Mouse (Mus musculus) layer of hippocampus, adult 11-12 months (tissue): ENCODE measurements around the gene Angptl7.

Experiments used
- DNase-seq: peaks from one replicate; pipeline ENCODE4 v3.0.0; 2022; ENCODE audit warnings: low spot score

Angptl7 gene

DNA sequence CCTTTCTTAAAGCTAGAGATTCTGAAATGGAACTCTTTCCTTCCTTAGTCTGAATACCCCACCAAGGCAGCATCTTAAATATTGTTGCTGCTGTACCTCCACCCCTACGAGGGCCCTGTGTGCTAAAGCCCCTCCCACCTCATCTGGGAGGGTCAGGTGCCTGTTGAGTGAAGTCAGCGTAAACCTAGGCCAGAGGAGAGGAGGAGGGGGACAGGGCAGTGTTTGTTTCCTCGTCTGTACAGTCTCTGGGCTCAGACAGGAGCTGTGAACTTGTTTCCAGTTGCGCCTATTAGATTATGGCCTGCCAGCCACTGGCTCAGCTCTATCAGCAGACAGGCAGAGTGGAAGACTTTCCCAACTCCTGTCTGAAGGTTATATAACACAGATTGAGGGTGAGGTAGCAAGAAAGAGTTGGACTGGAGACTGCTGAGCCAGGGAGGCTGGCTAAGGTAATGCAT, at the start of gene Angptl7:
TSS of gene Angptl7 (minus strand) at position 51 of the 458 bp plus-strand sequence.
- DNase-seq = no peak

DNA sequence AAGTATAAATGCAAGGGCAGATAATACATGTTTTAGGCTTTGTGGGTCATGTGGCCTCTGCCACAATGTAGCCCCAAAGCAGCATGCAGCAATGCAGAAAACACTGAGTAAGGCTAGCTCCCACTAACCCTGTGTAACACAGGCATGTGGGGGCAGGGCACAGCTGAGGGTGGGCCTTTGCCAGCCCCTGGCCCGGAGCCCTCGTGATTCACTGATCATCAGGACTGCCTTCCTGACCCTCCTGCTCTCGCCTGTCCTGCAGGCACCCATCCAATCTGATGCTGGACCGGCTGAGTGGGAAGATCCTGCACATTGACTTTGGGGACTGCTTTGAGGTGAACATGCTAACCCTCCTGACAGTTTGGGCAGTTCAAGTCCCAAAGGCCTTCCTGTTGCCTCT, 48.8 kb upstream of the Angptl7 start:
- DNase-seq = no peak

GRCm38 (mm10) chr4:148535876-148536275, 35.6 kb upstream of the Angptl7 start:
- no peak for DNase-seq

GRCm38 (mm10) chr4:148533613-148534328, 33.5 kb upstream of the Angptl7 start:
- peak; percentile 39 for DNase-seq

- no peak for DNase-seq
These were observed 32.3 kb upstream of the Angptl7 start for GRCm38 (mm10) chr4:148532516-148532915.

DNA sequence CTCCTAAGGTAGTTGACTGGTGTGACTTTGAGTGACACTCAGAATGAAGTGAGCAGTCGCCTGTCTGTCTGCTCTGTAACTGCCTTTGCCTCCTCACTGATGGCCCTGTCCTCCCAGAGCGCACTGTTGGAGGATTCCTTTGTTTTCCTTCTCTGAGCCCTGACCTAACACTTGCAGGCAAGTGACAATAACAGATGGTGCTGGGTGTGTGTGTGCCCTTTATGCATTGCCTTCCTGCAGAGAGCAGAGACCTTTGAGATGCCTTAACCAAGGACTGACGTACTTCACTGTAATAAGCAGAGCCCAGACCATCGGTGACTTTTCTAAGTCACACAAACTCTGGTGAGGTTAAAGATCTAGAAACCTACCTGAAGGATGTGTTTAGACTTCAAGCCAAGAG, 31.1 kb upstream of the Angptl7 start:
- no peak for DNase-seq

DNA sequence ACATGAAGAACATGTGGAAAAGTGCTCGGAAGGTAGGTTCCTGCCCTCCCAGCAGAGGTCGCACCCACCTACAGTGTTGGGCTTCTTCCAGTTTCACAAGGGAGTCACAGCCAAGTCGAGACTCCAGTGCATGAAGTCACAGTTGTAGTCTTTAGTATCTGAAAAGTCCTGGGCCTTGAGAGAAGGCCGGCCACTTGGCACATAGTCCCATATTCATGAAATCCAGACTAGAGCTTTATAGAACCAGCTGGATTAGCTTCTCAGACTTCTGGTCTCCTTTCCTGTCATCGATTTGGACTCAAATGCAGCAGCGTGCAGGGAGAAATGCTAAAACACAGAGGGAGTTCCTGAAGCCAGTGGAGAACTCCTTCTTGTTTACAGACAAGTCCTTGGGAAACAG, 30.5 kb upstream of the Angptl7 start:
- DNase-seq = no peak

DNA sequence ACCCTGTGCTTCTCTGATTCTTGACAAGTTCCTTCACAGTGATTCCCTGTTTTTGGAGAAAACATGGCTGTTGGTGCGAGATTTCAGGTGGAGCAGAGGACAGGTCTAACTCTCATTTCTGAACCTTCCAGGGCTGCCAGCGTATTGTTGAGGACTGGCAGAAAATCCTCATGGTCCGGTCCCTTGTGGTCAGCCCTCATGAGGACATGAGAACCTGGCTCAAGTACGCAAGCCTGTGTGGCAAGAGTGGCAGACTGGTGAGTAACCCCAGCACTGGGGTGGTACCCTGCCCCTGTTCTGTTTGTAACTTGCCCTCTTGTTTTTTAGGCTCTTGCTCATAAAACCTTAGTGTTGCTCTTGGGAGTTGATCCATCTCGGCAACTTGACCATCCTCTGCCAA, 30.1 kb upstream of the Angptl7 start:
- no peak for DNase-seq

DNA sequence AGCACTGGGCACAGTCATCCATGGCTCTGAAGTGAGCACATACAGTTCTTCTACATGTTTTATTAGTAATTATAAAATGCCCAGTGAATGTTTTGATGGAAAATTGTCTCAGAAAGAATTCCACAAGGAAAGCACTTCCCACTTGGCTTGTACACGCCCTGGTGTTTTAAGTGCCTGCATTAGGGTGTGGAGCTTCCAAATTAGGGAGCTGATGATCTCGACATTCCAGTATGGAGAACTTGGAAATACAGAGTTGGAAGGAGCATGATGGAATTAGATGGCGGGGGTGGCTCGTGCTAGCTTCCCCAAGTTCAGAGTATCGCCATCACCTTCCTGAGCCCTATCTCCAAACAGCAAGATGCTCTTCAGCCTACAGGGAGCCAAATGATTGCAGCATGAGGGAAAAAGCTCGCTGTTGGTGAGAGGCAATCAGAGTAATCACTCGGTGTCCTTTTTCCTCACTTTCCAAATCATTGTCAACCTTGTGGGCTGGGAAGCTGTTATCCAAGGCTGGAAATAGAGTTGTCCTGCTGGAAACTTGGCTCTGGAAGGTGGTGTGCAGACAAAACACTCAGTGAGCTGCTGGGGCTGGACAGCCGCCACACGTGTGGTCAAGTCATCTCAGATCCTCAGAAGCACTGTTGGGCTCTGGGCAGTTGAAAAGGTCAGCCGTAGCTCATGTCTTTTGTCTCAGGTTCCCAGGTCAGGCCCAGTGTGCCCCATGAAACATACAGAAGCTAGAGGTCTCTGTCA, 27.1 kb upstream of the Angptl7 start:
- DNase-seq = no peak

- DNase-seq = no peak
These were observed 23.3 kb upstream of the Angptl7 start for GRCm38 (mm10) chr4:148523538-148523937.

- no peak for DNase-seq
These were observed 18.1 kb upstream of the Angptl7 start for GRCm38 (mm10) chr4:148518235-148518795.

GRCm38 (mm10) chr4:148517809-148518208, 17.5 kb upstream of the Angptl7 start:
- DNase-seq = no peak

GRCm38 (mm10) chr4:148515313-148515712, 15.1 kb upstream of the Angptl7 start:
- no peak for DNase-seq

GRCm38 (mm10) chr4:148513021-148513559, 12.8 kb upstream of the Angptl7 start:
- peak; percentile 25 for DNase-seq

- DNase-seq = no peak
These were observed 11.1 kb upstream of the Angptl7 start for GRCm38 (mm10) chr4:148511334-148511733.

- DNase-seq = no peak
These were observed 10.4 kb upstream of the Angptl7 start for GRCm38 (mm10) chr4:148510691-148511090.

DNA sequence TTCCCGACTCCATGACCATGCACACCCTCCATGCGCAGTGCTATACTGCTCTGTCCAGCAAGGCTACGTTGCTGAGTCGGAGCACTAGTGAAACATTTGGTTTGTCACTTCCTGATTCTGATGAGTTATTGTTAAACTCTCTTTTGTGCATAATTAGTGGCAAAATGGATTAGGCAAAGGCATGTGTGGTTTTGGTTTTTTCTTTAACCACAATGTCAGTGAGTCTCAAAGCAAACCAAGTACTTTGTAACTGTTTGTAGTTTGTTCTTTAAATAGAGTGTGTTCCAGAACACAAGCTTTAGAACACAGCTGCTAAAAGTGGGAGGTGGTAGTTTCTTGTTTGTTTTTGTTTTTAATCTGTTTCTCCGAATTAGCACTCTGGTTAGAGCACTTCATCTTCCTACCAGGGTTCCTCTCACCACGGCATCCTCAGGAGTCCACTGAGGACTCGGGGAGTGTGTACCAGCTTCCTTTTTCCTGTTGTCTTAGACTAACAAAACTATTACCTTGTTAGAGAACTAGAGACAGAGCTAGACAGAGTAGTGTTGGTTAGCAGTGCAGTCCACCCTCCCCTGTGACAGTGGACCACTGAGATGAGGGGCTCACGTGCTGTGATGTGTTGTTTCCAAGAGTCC, 9.3 kb upstream of the Angptl7 start:
- DNase-seq = no peak

- DNase-seq = no peak
These were observed 8.0 kb upstream of the Angptl7 start for GRCm38 (mm10) chr4:148508084-148508849.

DNA sequence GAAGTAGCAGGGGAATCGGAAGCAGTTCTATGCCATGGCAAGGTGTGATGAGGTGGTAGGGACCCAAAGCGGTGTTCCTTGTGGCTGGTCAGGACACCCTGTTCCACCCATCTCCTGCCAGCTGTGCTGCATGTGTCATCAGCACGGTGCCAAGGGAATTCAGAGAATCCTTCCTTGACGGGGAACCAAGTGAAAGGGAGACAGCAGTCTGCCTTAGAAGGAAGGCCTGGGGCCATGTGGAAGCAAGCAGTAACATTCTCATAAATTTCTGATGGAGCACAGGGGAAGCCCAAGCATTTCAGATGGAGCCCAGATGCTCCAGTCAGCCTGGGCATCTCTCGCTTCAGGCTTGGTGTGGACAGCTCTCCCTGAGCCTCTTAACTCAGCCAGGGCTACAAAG, 7.3 kb upstream of the Angptl7 start:
- no peak for DNase-seq

GRCm38 (mm10) chr4:148504497-148504959, 4.3 kb upstream of the Angptl7 start:
- DNase-seq = peak; percentile 72
